Mouse (Mus musculus) embryonic facial prominence, embryonic 15.5 days (tissue): ENCODE measurements around the gene Ube2d2b. TPM values are rescaled to one million over a fixed set of nuclear protein-coding genes. Genes with fewer than 3 reads are reported as not detected.

Source experiments
- ATAC-seq: fragments of 200-750 bp; cut with Nextera tagmentation; 2 replicates; pipeline ENCODE4 v1.8.0; 2017; ENCODE audit warnings: low read depth, moderate TSS enrichment; ENCODE audit not compliant: insufficient number of reproducible peaks, low FRiP score, low TSS enrichment
- H3K27ac ChIP-seq: fragments of 300-500 bp; sonication (generic); replicated peaks from 2 replicates; pipeline ENCODE4 v1.5.1; 2015; ENCODE audit warnings: mild to moderate bottlenecking, inconsistent platforms
- H3K27me3 ChIP-seq: fragments of 300-500 bp; sonication (generic); 2 replicates; pipeline ENCODE4 v1.6.1; 2015; ENCODE audit warnings: inconsistent platforms
- H3K36me3 ChIP-seq: fragments of 300-500 bp; sonication (generic); 2 replicates; pipeline ENCODE4 v1.6.1; 2015; ENCODE audit warnings: mild to moderate bottlenecking, inconsistent platforms
- H3K4me1 ChIP-seq: fragments of 300-500 bp; sonication (generic); 2 replicates; pipeline ENCODE4 v1.6.1; 2015; ENCODE audit warnings: inconsistent platforms
- H3K4me2 ChIP-seq: fragments of 300-500 bp; sonication (generic); replicated peaks from 2 replicates; pipeline ENCODE4 v1.6.1; 2015; ENCODE audit warnings: mild to moderate bottlenecking, inconsistent platforms
- H3K4me3 ChIP-seq: fragments of 300-500 bp; sonication (generic); replicated peaks from 2 replicates; pipeline ENCODE4 v1.5.1; 2015; ENCODE audit warnings: mild to moderate bottlenecking, inconsistent platforms
- H3K9ac ChIP-seq: fragments of 300-500 bp; sonication (generic); 2 replicates; pipeline ENCODE4 v1.6.1; 2015; ENCODE audit warnings: inconsistent platforms
- H3K9me3 ChIP-seq: fragments of 300-500 bp; sonication (generic); replicated peaks from 2 replicates; pipeline ENCODE4 v1.6.1; 2016; ENCODE audit warnings: inconsistent platforms
- WGBS: fragments of 180-500 bp; shearing (Covaris S2); methylation state at CpG from one replicate; pipeline ENCODE4 v1.1.7; 2015; 5-methylcytosine and 5-hydroxymethylcytosine counted together
- polyA plus RNA-seq: library from polyadenylated mRNA; unstranded; fragments of >200 nt; fragmentation: Nextera tagmentation; extraction: Ambion mirVana; gene quantifications from 2 replicates; pipeline ENCODE4 v1.2.1, GENCODE M21; 2015

The Ube2d2b gene
- 0.21 and 0.38 TPM in 2 replicates for polyA plus RNA-seq

GRCm38 (mm10) chr5:107829998-107830560 is at the start of gene Ube2d2b:
Gene Ube2d2b, plus strand, starts transcription at chr5:107830099.
- Histone ChIP-seq H3K9me3 (0 out of 2 replicates have a peak, but pooled peaks cover 6% of the 10 kb centered on the region), H3K27me3 (no peaks in the 10 kb centered on the region), H3K4me1 (no peaks in the 10 kb centered on the region), H3K36me3 (peaks cover 12% of the 10 kb centered on the region; the same call in 1 of the 2 replicates), H3K4me3 (no peak within 1 kb of the TSS), H3K27ac (no peak within 1 kb of the TSS), H3K4me2 (no peak within 1 kb of the TSS), H3K9ac (no peak within 1 kb of the TSS)
- 96% methylated on average over 22 of the region's 22 CpGs for WGBS
- ATAC-seq, result no peak

GRCm38 (mm10) chr5:107782360-107782759 is 47.5 kb upstream of the Ube2d2b start:
- Histone ChIP-seq H3K27me3 (no peaks in the 10 kb centered on the region), H3K4me2 (no peak overlapping the region), H3K27ac (no peak overlapping the region), H3K9me3 (no peaks in the 10 kb centered on the region), H3K4me1 (no peaks in the 10 kb centered on the region), H3K36me3 (0 out of 2 replicates have a peak, but pooled peaks cover 6% of the 10 kb centered on the region), H3K9ac (no peak overlapping the region), H3K4me3 (no peak overlapping the region)
- 89% methylated on average over 1 of the region's 1 CpGs for WGBS
- ATAC-seq, result no peak

- 85% methylated on average over 7 of the region's 7 CpGs for WGBS
- ATAC-seq, result no peak
- no peak overlapping the region for H3K4me2 ChIP-seq
- H3K27me3 ChIP-seq, result no peaks in the 10 kb centered on the region
- no peaks in the 10 kb centered on the region for H3K9me3 ChIP-seq
- 0 out of 2 replicates have a peak, but pooled peaks cover 8% of the 10 kb centered on the region for H3K36me3 ChIP-seq
- no peak overlapping the region for H3K27ac ChIP-seq
- no peak overlapping the region for H3K9ac ChIP-seq
- no peak overlapping the region for H3K4me3 ChIP-seq
- no peaks in the 10 kb centered on the region for H3K4me1 ChIP-seq
These were observed 42.0 kb upstream of the Ube2d2b start for GRCm38 (mm10) chr5:107787682-107788443.

GRCm38 (mm10) chr5:107789492-107789891 is 40.4 kb upstream of the Ube2d2b start:
- Histone ChIP-seq H3K27ac (no peak overlapping the region), H3K9me3 (no peaks in the 10 kb centered on the region), H3K4me3 (no peak overlapping the region), H3K27me3 (no peaks in the 10 kb centered on the region), H3K4me2 (no peak overlapping the region), H3K9ac (no peak overlapping the region), H3K36me3 (0 out of 2 replicates have a peak, but pooled peaks cover 8% of the 10 kb centered on the region), H3K4me1 (no peaks in the 10 kb centered on the region)
- ATAC-seq, result no peak
- 72% methylated on average over 5 of the region's 5 CpGs for WGBS

- no peak overlapping the region for H3K4me2 ChIP-seq
- no peaks in the 10 kb centered on the region for H3K4me1 ChIP-seq
- H3K36me3 ChIP-seq, result peaks cover 14% of the 10 kb centered on the region; the same call in 1 of the 2 replicates
- 90% methylated on average over 2 of the region's 2 CpGs for WGBS
- H3K27me3 ChIP-seq, result no peaks in the 10 kb centered on the region
- ATAC-seq, result no peak
- no peaks in the 10 kb centered on the region for H3K9me3 ChIP-seq
- H3K4me3 ChIP-seq, result no peak overlapping the region
- H3K9ac ChIP-seq, result no peak overlapping the region
- no peak overlapping the region for H3K27ac ChIP-seq
These were observed 37.9 kb upstream of the Ube2d2b start for GRCm38 (mm10) chr5:107791966-107792365.

GRCm38 (mm10) chr5:107792516-107792915 is 37.4 kb upstream of the Ube2d2b start:
- Histone ChIP-seq H3K27ac (no peak overlapping the region), H3K9ac (no peak overlapping the region), H3K36me3 (peaks cover 15% of the 10 kb centered on the region; the same call in 1 of the 2 replicates), H3K9me3 (no peaks in the 10 kb centered on the region), H3K4me1 (no peaks in the 10 kb centered on the region), H3K27me3 (no peaks in the 10 kb centered on the region), H3K4me3 (no peak overlapping the region), H3K4me2 (no peak overlapping the region)
- no peak for ATAC-seq
- 90% methylated on average over 3 of the region's 3 CpGs for WGBS

GRCm38 (mm10) chr5:107793258-107793657 is 36.6 kb upstream of the Ube2d2b start:
- H3K9ac ChIP-seq, result no peak overlapping the region
- H3K4me2 ChIP-seq, result no peak overlapping the region
- ATAC-seq, result no peak
- H3K9me3 ChIP-seq, result no peaks in the 10 kb centered on the region
- 11% methylated on average over 3 of the region's 3 CpGs for WGBS
- no peaks in the 10 kb centered on the region for H3K27me3 ChIP-seq
- no peak overlapping the region for H3K4me3 ChIP-seq
- 0 out of 2 replicates have a peak overlapping the region, but pooled peaks have one; percentile 22 for H3K27ac ChIP-seq
- no peaks in the 10 kb centered on the region for H3K4me1 ChIP-seq
- peaks cover 15% of the 10 kb centered on the region; the same call in 1 of the 2 replicates for H3K36me3 ChIP-seq

- Histone ChIP-seq H3K27ac (no peak overlapping the region), H3K4me2 (no peak overlapping the region), H3K4me3 (no peak overlapping the region), H3K27me3 (no peaks in the 10 kb centered on the region), H3K9ac (no peak overlapping the region), H3K36me3 (peaks cover 21% of the 10 kb centered on the region; the same call in 1 of the 2 replicates), H3K9me3 (no peaks in the 10 kb centered on the region), H3K4me1 (no peaks in the 10 kb centered on the region)
- WGBS, result 44% methylated on average over 2 of the region's 2 CpGs
- ATAC-seq, result no peak
These were observed 36.0 kb upstream of the Ube2d2b start for GRCm38 (mm10) chr5:107793927-107794326.

- H3K9me3 ChIP-seq, result no peaks in the 10 kb centered on the region
- ATAC-seq, result no peak
- H3K4me3 ChIP-seq, result no peak overlapping the region
- H3K27ac ChIP-seq, result no peak overlapping the region
- H3K27me3 ChIP-seq, result no peaks in the 10 kb centered on the region
- H3K36me3 ChIP-seq, result peaks cover 19% of the 10 kb centered on the region; the same call in 1 of the 2 replicates
- 92% methylated on average over 6 of the region's 6 CpGs for WGBS
- H3K9ac ChIP-seq, result no peak overlapping the region
- no peaks in the 10 kb centered on the region for H3K4me1 ChIP-seq
- no peak overlapping the region for H3K4me2 ChIP-seq
These were observed 31.6 kb upstream of the Ube2d2b start for GRCm38 (mm10) chr5:107798290-107798689.

GRCm38 (mm10) chr5:107801234-107801633 is 28.7 kb upstream of the Ube2d2b start:
- ATAC-seq, result no peak
- no peak overlapping the region for H3K9ac ChIP-seq
- no peaks in the 10 kb centered on the region for H3K27me3 ChIP-seq
- no peak overlapping the region for H3K27ac ChIP-seq
- H3K4me3 ChIP-seq, result no peak overlapping the region
- no peak overlapping the region for H3K4me2 ChIP-seq
- WGBS, result 88% methylated on average over 2 of the region's 2 CpGs
- no peaks in the 10 kb centered on the region for H3K9me3 ChIP-seq
- no peaks in the 10 kb centered on the region for H3K4me1 ChIP-seq
- 0 out of 2 replicates have a peak, but pooled peaks cover 11% of the 10 kb centered on the region for H3K36me3 ChIP-seq

- Histone ChIP-seq H3K9ac (no peak overlapping the region), H3K27ac (no peak overlapping the region), H3K4me3 (no peak overlapping the region), H3K27me3 (no peaks in the 10 kb centered on the region), H3K4me1 (no peaks in the 10 kb centered on the region), H3K36me3 (0 out of 2 replicates have a peak, but pooled peaks cover 6% of the 10 kb centered on the region), H3K9me3 (no peaks in the 10 kb centered on the region), H3K4me2 (no peak overlapping the region)
- no peak for ATAC-seq
These were observed 27.3 kb upstream of the Ube2d2b start for GRCm38 (mm10) chr5:107802621-107803020.
